Mouse (Mus musculus) ES-Bruce4 (cell line): ENCODE measurements around the gene Methig1. TPM values are rescaled to one million over a fixed set of nuclear protein-coding genes. Genes with fewer than 3 reads are reported as not detected.
A peak's percentile ranks its signal among the peaks of the same experiment; 100 is the strongest.

Experiments used
- H3K27ac ChIP-seq: 2 replicates; pipeline ENCODE4 v1.5.1; 2012; ENCODE audit warnings: low read length, inconsistent platforms; ENCODE audit not compliant: insufficient read depth
- H3K27me3 ChIP-seq: 2 replicates; pipeline ENCODE4 v1.6.1; 2012; ENCODE audit warnings: mild to moderate bottlenecking, low read length, inconsistent platforms; ENCODE audit not compliant: control insufficient read depth, poor library complexity, insufficient read depth, severe bottlenecking
- H3K36me3 ChIP-seq: 2 replicates; pipeline ENCODE4 v1.6.1; 2012; ENCODE audit warnings: inconsistent platforms, mild to moderate bottlenecking, low read length, moderate library complexity; ENCODE audit not compliant: control insufficient read depth, poor library complexity, insufficient read depth, severe bottlenecking
- H3K4me1 ChIP-seq: one replicate; pipeline ENCODE4 v1.8.1; 2011; ENCODE audit warnings: low read length; ENCODE audit not compliant: control insufficient read depth, insufficient read depth
- H3K4me3 ChIP-seq: 2 replicates; pipeline ENCODE4 v1.5.1; 2011; ENCODE audit warnings: low read depth, mild to moderate bottlenecking, low read length
- H3K9ac ChIP-seq: 2 replicates; pipeline ENCODE4 v1.6.1; 2012; ENCODE audit warnings: low read depth, mild to moderate bottlenecking, inconsistent platforms; ENCODE audit not compliant: poor library complexity, severe bottlenecking
- H3K9me3 ChIP-seq: replicated peaks from 2 replicates; pipeline ENCODE4 v1.6.1; 2012; ENCODE audit warnings: mild to moderate bottlenecking, low read length, inconsistent platforms; ENCODE audit not compliant: control insufficient read depth, poor library complexity, insufficient read depth, severe bottlenecking
- CTCF ChIP-seq: IDR thresholded peaks from one replicate; pipeline ENCODE4 v1.8.1; 2011; ENCODE audit warnings: low read depth, low read length
- EP300 ChIP-seq: IDR thresholded peaks from 2 replicates; pipeline ENCODE4 v1.6.1; 2011; ENCODE audit warnings: low read depth, low read length; ENCODE audit not compliant: insufficient read depth
- POLR2A ChIP-seq: IDR thresholded peaks from one replicate; pipeline ENCODE4 v1.8.1; 2011; ENCODE audit warnings: low read length; ENCODE audit not compliant: insufficient read depth
- polyA plus RNA-seq: library from polyadenylated mRNA; stranded (reverse); fragments of >200 nt; gene quantifications from 2 replicates; pipeline ENCODE4 v1.2.4, GENCODE M21; 2011; ENCODE audit warnings: low read depth; ENCODE audit not compliant: missing spikeins, insufficient read depth, insufficient read length

The Methig1 gene
- polyA plus RNA-seq, 1 experiment: not detected

DNA sequence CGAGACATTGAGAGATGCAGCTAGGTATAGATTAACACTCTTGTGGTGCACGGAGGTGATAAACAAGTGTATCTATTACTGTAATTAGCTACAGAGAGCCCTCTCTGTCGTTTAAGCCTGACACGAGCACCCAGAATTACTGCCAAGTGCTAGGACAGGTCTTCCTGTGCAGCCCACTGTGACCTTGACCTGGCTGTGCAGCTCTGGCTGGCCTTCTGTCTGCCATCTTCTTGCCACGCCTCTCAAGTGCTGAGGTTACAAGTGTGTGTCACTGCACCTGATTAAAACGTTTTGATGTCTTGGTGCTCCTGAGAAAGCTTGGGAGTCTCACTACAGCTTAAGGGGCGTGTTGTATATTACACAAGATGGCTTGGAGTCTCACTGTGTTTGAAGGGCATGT is 38.1 kb downstream of the Methig1 start:
- H3K36me3 ChIP-seq: no peaks in the 10 kb centered on the region
- H3K4me1 ChIP-seq: no peaks in the 10 kb centered on the region
- H3K27ac ChIP-seq: no peak overlapping the region
- no peak overlapping the region for H3K9ac ChIP-seq
- no peak overlapping the region for H3K4me3 ChIP-seq
- H3K9me3 ChIP-seq: no peaks in the 10 kb centered on the region
- H3K27me3 ChIP-seq: no peaks in the 10 kb centered on the region
- no peak for TF ChIP-seq CTCF
- TF ChIP-seq POLR2A: no peak
- TF ChIP-seq EP300: no peak

DNA sequence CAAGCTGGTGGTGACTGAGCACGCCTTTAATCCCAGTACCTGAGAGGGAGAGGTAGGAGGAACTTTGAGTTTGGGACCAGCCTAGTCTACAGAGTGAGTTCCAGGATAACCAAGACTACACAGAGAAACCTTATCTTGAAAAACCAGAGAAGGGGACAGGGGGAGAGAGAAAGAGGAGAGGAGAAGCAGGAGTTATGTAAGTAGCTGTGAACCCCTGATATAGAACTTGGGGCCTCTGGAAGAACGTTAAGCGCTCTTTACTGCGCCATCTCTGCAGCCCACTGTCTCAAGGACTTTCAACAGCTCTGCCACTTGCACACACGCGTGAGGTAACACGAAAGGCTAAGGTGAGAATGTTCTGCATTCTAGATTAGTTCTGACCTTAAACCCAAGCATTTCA is 38.6 kb downstream of the Methig1 start:
- no peaks in the 10 kb centered on the region for H3K9me3 ChIP-seq
- no peak overlapping the region for H3K27ac ChIP-seq
- H3K4me1 ChIP-seq: no peaks in the 10 kb centered on the region
- H3K27me3 ChIP-seq: no peaks in the 10 kb centered on the region
- no peak overlapping the region for H3K9ac ChIP-seq
- no peaks in the 10 kb centered on the region for H3K36me3 ChIP-seq
- H3K4me3 ChIP-seq: no peak overlapping the region
- TF ChIP-seq CTCF (no peak), POLR2A (no peak), EP300 (no peak)

DNA sequence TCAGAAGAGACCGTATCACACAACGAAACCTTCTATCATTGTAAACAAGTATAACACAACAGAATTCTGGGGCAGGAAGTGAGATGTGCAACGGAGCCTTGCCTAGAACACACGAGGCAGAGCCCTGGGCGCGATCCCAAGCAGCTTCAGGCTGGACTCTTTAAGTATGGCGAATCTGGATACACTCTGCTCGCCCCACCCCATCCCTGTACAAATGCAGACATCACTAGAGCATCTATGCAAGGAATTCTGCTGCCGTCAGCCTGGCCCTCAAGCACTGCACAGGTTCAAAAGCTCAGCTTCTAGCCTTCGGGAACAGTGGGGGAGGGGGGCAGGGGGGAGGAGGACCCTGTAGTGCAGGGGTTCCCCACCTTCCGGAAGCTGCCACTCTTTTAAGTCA is 40.1 kb downstream of the Methig1 start:
- TF ChIP-seq CTCF: no peak
- TF ChIP-seq EP300: no peak
- no peak for TF ChIP-seq POLR2A
- H3K4me1 ChIP-seq: no peaks in the 10 kb centered on the region
- no peaks in the 10 kb centered on the region for H3K36me3 ChIP-seq
- no peaks in the 10 kb centered on the region for H3K27me3 ChIP-seq
- H3K27ac ChIP-seq: no peak overlapping the region
- H3K9ac ChIP-seq: no peak overlapping the region
- H3K9me3 ChIP-seq: no peaks in the 10 kb centered on the region
- H3K4me3 ChIP-seq: no peak overlapping the region

DNA sequence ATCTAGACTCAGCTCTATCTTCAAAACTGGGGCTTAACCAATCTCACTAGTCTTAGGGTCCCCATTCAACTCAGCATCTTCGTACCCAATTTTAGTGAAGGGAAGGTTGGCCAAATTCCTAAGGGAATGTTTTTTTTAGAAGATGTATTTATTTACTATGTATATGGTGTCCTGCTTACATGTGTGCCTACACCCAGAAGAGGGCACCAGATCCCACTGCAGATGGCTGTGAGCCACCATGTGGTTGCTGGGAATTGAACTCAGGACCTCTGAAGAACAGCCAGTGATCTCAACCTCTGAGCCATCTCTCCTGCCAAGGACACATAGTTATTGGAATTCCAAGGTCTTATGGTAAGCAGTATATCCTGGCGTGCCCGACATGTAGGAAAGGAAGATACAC is 42.6 kb downstream of the Methig1 start:
- Histone ChIP-seq H3K9me3 (no peaks in the 10 kb centered on the region), H3K4me3 (no peak overlapping the region), H3K27me3 (no peaks in the 10 kb centered on the region), H3K4me1 (no peaks in the 10 kb centered on the region), H3K36me3 (0 out of 2 replicates have a peak, but pooled peaks cover 3% of the 10 kb centered on the region), H3K27ac (no peak overlapping the region), H3K9ac (no peak overlapping the region)
- no peak for TF ChIP-seq EP300
- no peak for TF ChIP-seq POLR2A
- peak; percentile 4 for TF ChIP-seq CTCF

DNA sequence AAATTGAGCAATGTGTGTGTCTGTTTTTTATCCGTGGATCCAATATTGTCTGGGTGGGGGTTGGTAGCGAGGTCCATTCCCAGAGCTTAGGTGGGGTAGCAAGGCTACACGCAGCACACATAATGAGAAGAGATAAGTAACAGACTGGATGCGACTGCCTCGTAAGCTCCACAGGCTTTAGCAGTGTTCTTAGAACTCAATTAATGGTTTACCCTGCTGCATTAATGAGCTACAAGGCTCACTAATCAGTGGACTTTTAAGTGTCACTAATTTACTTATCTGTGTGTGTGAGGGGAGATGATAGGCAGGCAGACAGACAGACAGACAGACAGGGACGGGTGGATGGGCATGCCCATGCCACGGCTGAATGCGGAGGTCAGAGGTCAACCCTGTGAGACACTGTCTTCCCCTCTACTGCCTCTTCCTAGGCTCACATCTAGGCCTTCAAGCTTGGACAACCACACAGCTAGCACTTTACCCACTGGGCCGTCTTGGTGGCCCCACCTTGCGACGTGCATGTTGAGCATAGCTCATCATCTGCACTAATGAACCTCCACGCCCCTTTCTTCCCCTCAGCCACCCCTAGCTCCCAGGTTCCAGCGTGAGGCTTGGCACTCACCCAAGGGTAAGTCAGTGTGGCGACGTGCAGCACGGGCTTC is 47.8 kb downstream of the Methig1 start:
- Histone ChIP-seq H3K4me3 (no peak overlapping the region), H3K9ac (no peak overlapping the region), H3K4me1 (no peaks in the 10 kb centered on the region), H3K27ac (no peak overlapping the region), H3K36me3 (peaks cover 3% of the 10 kb centered on the region), H3K27me3 (no peaks in the 10 kb centered on the region), H3K9me3 (no peaks in the 10 kb centered on the region)
- TF ChIP-seq POLR2A: no peak
- TF ChIP-seq EP300: no peak
- no peak for TF ChIP-seq CTCF

DNA sequence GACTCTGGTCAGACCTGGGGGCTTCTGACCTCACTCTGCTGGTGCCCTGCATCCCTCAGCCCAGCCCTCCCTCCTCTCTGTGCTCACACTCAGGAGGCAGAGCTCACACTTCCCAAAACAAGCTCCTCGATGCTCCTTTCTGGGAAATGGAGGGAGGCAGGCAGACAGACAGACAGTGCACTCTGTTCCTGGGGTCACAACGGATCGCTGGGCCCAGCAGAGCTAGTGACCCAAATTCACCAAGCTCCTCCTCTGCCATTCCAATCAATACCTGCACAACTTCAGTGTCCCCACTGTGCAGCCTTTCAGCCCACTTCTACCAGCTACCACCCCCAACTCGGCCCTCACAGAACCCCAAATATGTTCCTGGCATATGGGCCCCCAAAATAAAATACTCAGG is 48.9 kb downstream of the Methig1 start:
- Histone ChIP-seq H3K4me3 (no peak overlapping the region), H3K9ac (no peak overlapping the region), H3K9me3 (no peaks in the 10 kb centered on the region), H3K27me3 (no peaks in the 10 kb centered on the region), H3K27ac (no peak overlapping the region), H3K36me3 (peaks cover 3% of the 10 kb centered on the region), H3K4me1 (no peaks in the 10 kb centered on the region)
- TF ChIP-seq POLR2A (no peak), EP300 (no peak), CTCF (no peak)
